Mouse (Mus musculus) ES-Bruce4 (cell line): ENCODE data around the gene Fbxl17.

ENCODE experiments used
- CTCF ChIP-seq: IDR thresholded peaks from one replicate; pipeline ENCODE4 v1.8.1; 2011; ENCODE audit warnings: low read depth, low read length
- EP300 ChIP-seq: IDR thresholded peaks from 2 replicates; pipeline ENCODE4 v1.6.1; 2011; ENCODE audit warnings: low read depth, low read length; ENCODE audit not compliant: insufficient read depth

GRCm38 (mm10) chr17:63172697-63173096 lies 327.1 kb downstream of the Fbxl17 start:
- no peak for TF ChIP-seq CTCF
- TF ChIP-seq EP300 = no peak
